Mouse (Mus musculus) CH12.LX (cell line): ENCODE measurements around the gene Xpo6. TPM values are rescaled to one million over a fixed set of nuclear protein-coding genes. Genes with fewer than 3 reads are reported as not detected.

Experiments
- DNase-seq: peaks from one replicate; pipeline ENCODE4 v3.0.0-alpha.2; 2013; ENCODE audit errors: extremely low read depth
- H3K27ac ChIP-seq: 2 replicates; pipeline ENCODE4 v1.5.1; 2012; ENCODE audit warnings: low read depth, mild to moderate bottlenecking, control low read depth, moderate library complexity; ENCODE audit not compliant: insufficient read depth
- H3K27me3 ChIP-seq: replicated peaks from 2 replicates; pipeline ENCODE3; 2012; ENCODE audit warnings: inconsistent platforms
- H3K36me3 ChIP-seq, 2 experiments: replicated peaks in 1 of 2; 2 replicates each; pipeline versions ENCODE3 to v1.6.1; 2012; ENCODE audit warnings: inconsistent platforms in 1 of 2, low read length in 1 of 2, mild to moderate bottlenecking in 1 of 2, mixed read lengths in 1 of 2, moderate library complexity in 1 of 2; ENCODE audit not compliant: control insufficient read depth in 1 of 2, insufficient read depth in 1 of 2
- H3K4me1 ChIP-seq, 2 experiments: 2 replicates each; pipeline ENCODE4 v1.6.1; 2012; ENCODE audit warnings: inconsistent platforms in 1 of 2, moderate library complexity in 1 of 2; ENCODE audit not compliant: insufficient read depth in 2 of 2, control insufficient read depth in 1 of 2
- H3K4me2 ChIP-seq: 2 replicates; pipeline ENCODE4 v1.6.1; 2012; ENCODE audit warnings: low read depth, mild to moderate bottlenecking, control low read depth; ENCODE audit not compliant: poor library complexity, insufficient read depth, severe bottlenecking
- H3K4me3 ChIP-seq, 3 experiments: fragments of 150-350 bp in 1 of 3; sonication (generic) in 1 of 3; replicated peaks in 1 of 3; 2 replicates each; pipeline versions ENCODE3 to v1.5.1; 2011 to 2012; ENCODE audit warnings: low read depth in 2 of 3, low read length in 2 of 3, mild to moderate bottlenecking in 2 of 3, moderate library complexity in 2 of 3, control low read depth in 1 of 3, improper control_type of control experiment in 1 of 3, inconsistent platforms in 1 of 3, mixed read lengths in 1 of 3; ENCODE audit not compliant: poor library complexity in 1 of 3
- H3K79me2 ChIP-seq: replicated peaks from 2 replicates; pipeline ENCODE4 v1.6.1; 2012; ENCODE audit warnings: mild to moderate bottlenecking, moderate library complexity; ENCODE audit not compliant: control insufficient read depth, poor library complexity, insufficient read depth, severe bottlenecking; ENCODE audit errors: extremely low read depth
- H3K9ac ChIP-seq: 2 replicates; pipeline ENCODE4 v1.6.1; 2012; ENCODE audit warnings: low read depth, mild to moderate bottlenecking, control low read depth, moderate library complexity; ENCODE audit not compliant: insufficient read depth
- H3K9me3 ChIP-seq: replicated peaks from 2 replicates; pipeline ENCODE3; 2012; ENCODE audit warnings: low read length, inconsistent platforms, mixed read lengths
- CHD1 ChIP-seq: IDR thresholded peaks from 2 replicates; pipeline ENCODE4 v1.6.1; 2012; ENCODE audit warnings: low read depth, low read length, improper control_type of control experiment, inconsistent platforms
- CTCF ChIP-seq, 2 experiments: IDR thresholded peaks in 1 of 2; conservative IDR thresholded peaks in 1 of 2; 2 replicates each; pipeline ENCODE4 v1.5.1; 2011 to 2012; ENCODE audit warnings: low read depth in 2 of 2, low read length in 2 of 2, improper control_type of control experiment in 1 of 2, inconsistent platforms in 1 of 2, mild to moderate bottlenecking in 1 of 2, moderate library complexity in 1 of 2
- GABPA ChIP-seq: IDR thresholded peaks from 2 replicates; pipeline ENCODE4 v1.6.1; 2012; ENCODE audit warnings: low read depth, low read length, improper control_type of control experiment, inconsistent platforms; ENCODE audit not compliant: insufficient replicate concordance
- JUN ChIP-seq: IDR thresholded peaks from 2 replicates; pipeline ENCODE4 v1.6.1; 2011; ENCODE audit warnings: low read depth, mild to moderate bottlenecking, low read length, improper control_type of control experiment, moderate library complexity; ENCODE audit not compliant: insufficient read depth
- MAFK ChIP-seq: IDR thresholded peaks from 2 replicates; pipeline ENCODE4 v1.6.1; 2011; ENCODE audit warnings: low read length, improper control_type of control experiment; ENCODE audit not compliant: insufficient replicate concordance
- MAX ChIP-seq: IDR thresholded peaks from 2 replicates; pipeline ENCODE4 v1.6.1; 2011; ENCODE audit warnings: low read length, improper control_type of control experiment
- MEF2A ChIP-seq: IDR thresholded peaks from 2 replicates; pipeline ENCODE4 v1.6.1; 2014; ENCODE audit warnings: low read depth, mild to moderate bottlenecking, inconsistent platforms, low read length, improper control_type of control experiment, borderline replicate concordance
- PAX5 ChIP-seq: IDR thresholded peaks from 2 replicates; pipeline ENCODE4 v1.6.1; 2012; ENCODE audit warnings: low read length, inconsistent platforms, mixed read lengths
- SIN3A ChIP-seq: IDR thresholded peaks from 2 replicates; pipeline ENCODE4 v1.6.1; 2012; ENCODE audit warnings: low read length, improper control_type of control experiment, inconsistent platforms
- SMC3 ChIP-seq: IDR thresholded peaks from 2 replicates; pipeline ENCODE4 v1.6.1; 2011; ENCODE audit warnings: low read depth, low read length, improper control_type of control experiment
- TCF12 ChIP-seq: IDR thresholded peaks from 2 replicates; pipeline ENCODE4 v1.6.1; 2014; ENCODE audit warnings: low read depth, mild to moderate bottlenecking, inconsistent platforms, low read length, improper control_type of control experiment
- ZMIZ1 ChIP-seq: IDR thresholded peaks from 2 replicates; pipeline ENCODE4 v1.6.1; 2012; ENCODE audit warnings: low read depth, mild to moderate bottlenecking, inconsistent platforms, low read length, improper control_type of control experiment
- ZNF384 ChIP-seq: IDR thresholded peaks from 2 replicates; pipeline ENCODE4 v1.6.1; 2012; ENCODE audit warnings: low read depth, low read length, improper control_type of control experiment, inconsistent platforms
- dilution Hi-C: fragments of 300-500 bp; cut with MboI; formaldehyde crosslinking; loops from 2 replicates; pipeline ENCODE4 v1.14.3; 2020; ENCODE audit warnings: low sequenced_read_pairs; ENCODE audit not compliant: extremely low pct_unique_long_range_greater_than_20kb, extremely low pct_ligation_motif_present
- in situ Hi-C: fragments of 300-500 bp; cut with MboI; formaldehyde crosslinking; loops from 3 replicates; pipeline ENCODE4 v1.14.3; 2019; ENCODE audit warnings: low sequenced_read_pairs, low pct_ligation_motif_present, low pct_unique_long_range_greater_than_20kb, mixed read lengths
- polyA plus RNA-seq: library from polyadenylated mRNA; unstranded; fragments of >175 nt; gene quantifications from 2 replicates; pipeline ENCODE4 v1.2.1, GENCODE M21; 2012; ENCODE audit warnings: low read depth; ENCODE audit not compliant: insufficient read length
- total RNA-seq, 2 experiments: library from RNA; depleted of rRNA; stranded (reverse); fragments of 300-350 nt in 1 of 2; fragments of >200 nt in 1 of 2; gene quantifications; 2 replicates each; pipeline ENCODE4 v1.2.3; 2012 to 2014

Xpo6 gene
- total and polyA plus RNA-seq, 3 experiments, result 49.9 to 149 (median 79.1) TPM

GRCm38 (mm10) chr7:126232345-126233071 is 32.2 kb upstream of the Xpo6 start:
- Histone ChIP-seq H3K4me3 (no peak overlapping the region), H3K4me1 (peaks cover 7 to 8% of the 10 kb centered on the region in 2 experiments; a peak in 1 of 4 replicates), H3K27ac (no peak overlapping the region), H3K9ac (no peak overlapping the region), H3K36me3 (no peaks in the 10 kb centered on the region), H3K4me2 (no peak overlapping the region), H3K79me2 (no peaks in the 10 kb centered on the region), H3K9me3 (no peaks in the 10 kb centered on the region), H3K27me3 (peaks cover 5% of the 10 kb centered on the region)
- DNase-seq, result no peak
- dilution Hi-C loops (no loop called here), in situ Hi-C loops (no loop called here)
- no peak for TF ChIP-seq MEF2A
- TF ChIP-seq SIN3A, result no peak
- no peak for TF ChIP-seq ZNF384
- TF ChIP-seq JUN, result no peak
- no peak for TF ChIP-seq CHD1
- TF ChIP-seq CTCF (conservative IDR thresholded peaks at IDR 0.05 in 1 of 2, IDR thresholded peaks at IDR 0.05 in 1 of 2; ENCODE audit: low read depth in 2 of 2, low read length in 2 of 2), result no peak
- no peak for TF ChIP-seq TCF12
- TF ChIP-seq PAX5, result no peak
- no peak for TF ChIP-seq GABPA

- dilution Hi-C loops (no loop called here), in situ Hi-C loops (no loop called here)
- Histone ChIP-seq H3K79me2 (no peaks in the 10 kb centered on the region), H3K4me3 (no peak overlapping the region), H3K4me1 (peaks cover 0 to 5% of the 10 kb centered on the region in 2 experiments; a peak in 1 of 4 replicates), H3K9me3 (no peaks in the 10 kb centered on the region), H3K27me3 (peaks cover 5% of the 10 kb centered on the region), H3K4me2 (no peak overlapping the region), H3K36me3 (no peaks in the 10 kb centered on the region), H3K9ac (no peak overlapping the region), H3K27ac (no peak overlapping the region)
- TF ChIP-seq GABPA (no peak), MAFK (no peak), SMC3 (no peak), SIN3A (no peak), ZMIZ1 (no peak), MAX (no peak)
- DNase-seq, result peak; percentile 16
These were observed 30.3 kb upstream of the Xpo6 start for GRCm38 (mm10) chr7:126230357-126231148.
